Comparison of ENCODE assay signal across 29 mouse cellular contexts in genomic region chr5:116260356-116260755, GRCm38 (mm10). TPM values are rescaled to one million over a fixed set of nuclear protein-coding genes. Genes with fewer than 3 reads are reported as not detected.
A peak's percentile ranks its signal among the peaks of the same experiment; 100 is the strongest.
DNase-seq lines count a peak whose midpoint lies in the region; ATAC-seq and TF ChIP-seq lines count a peak whose summit lies in the region.
"Had no signal": no experiment of that assay in that cellular context is flagged by ENCODE, and none has a peak within 500 bp of the region (broad histone marks: within the 10 kb centered on the region; RNA-seq: fewer than 3 reads in every experiment).

No protein-coding gene starts in this region.

- TF ChIP-seq CTCF in hindbrain, postnatal 0 days (IDR thresholded peaks at IDR 0.05; ENCODE audit: low read depth), result no peak

- H3K4me3 ChIP-seq in hindbrain, embryonic 13.5 days, result no peak overlapping the region
- no peak overlapping the region for H3K4me3 ChIP-seq in hindbrain, embryonic 10.5 days
- no peak overlapping the region for H3K4me3 ChIP-seq in hindbrain, postnatal 0 days (ENCODE audit: low read length)
- H3K4me3 ChIP-seq in hindbrain, embryonic 11.5 days (ENCODE audit: low read depth, low read length), result no peak overlapping the region
- H3K4me3 ChIP-seq: embryonic facial prominence, embryonic 10.5 days; embryonic facial prominence, embryonic 13.5 days; erythroblast, embryonic 14.5 days; forebrain, embryonic 12.5 days; gastrocnemius, adult 2 months; heart, embryonic 12.5 days; heart, embryonic 15.5 days had no signal

- H3K36me3 ChIP-seq in hindbrain, embryonic 13.5 days, result no peaks in the 10 kb centered on the region
- no peaks in the 10 kb centered on the region for H3K36me3 ChIP-seq in hindbrain, embryonic 10.5 days
- H3K36me3 ChIP-seq in hindbrain, postnatal 0 days (ENCODE audit: insufficient read depth, low read length), result no peaks in the 10 kb centered on the region
- no peaks in the 10 kb centered on the region for H3K36me3 ChIP-seq in hindbrain, embryonic 11.5 days (ENCODE audit: control insufficient read depth, insufficient read depth, low read length)
- H3K36me3 ChIP-seq: embryonic facial prominence, embryonic 10.5 days; embryonic facial prominence, embryonic 13.5 days; forebrain, embryonic 12.5 days; heart, embryonic 12.5 days; heart, embryonic 15.5 days had no signal

- H3K27me3 ChIP-seq in hindbrain, embryonic 13.5 days, result no peaks in the 10 kb centered on the region
- H3K27me3 ChIP-seq in hindbrain, embryonic 10.5 days (ENCODE audit: insufficient read depth, poor library complexity, severe bottlenecking), result no peaks in the 10 kb centered on the region
- no peaks in the 10 kb centered on the region for H3K27me3 ChIP-seq in hindbrain, postnatal 0 days (ENCODE audit: insufficient read depth, low read length)
- H3K27me3 ChIP-seq in hindbrain, embryonic 11.5 days (ENCODE audit: control insufficient read depth, insufficient read depth, low read length), result no peaks in the 10 kb centered on the region
- H3K27me3 ChIP-seq: embryonic facial prominence, embryonic 13.5 days; heart, embryonic 12.5 days; heart, embryonic 15.5 days had no signal

- peak overlapping the region; percentile 35; the same call in 1 of the 2 replicates for H3K27ac ChIP-seq in hindbrain, embryonic 13.5 days
- no peak overlapping the region for H3K27ac ChIP-seq in hindbrain, embryonic 10.5 days
- H3K27ac ChIP-seq in hindbrain, postnatal 0 days, result peak overlapping the region; percentile 58
- H3K27ac ChIP-seq in hindbrain, embryonic 11.5 days (ENCODE audit: low read depth, low read length), result no peak overlapping the region
- H3K27ac ChIP-seq: embryonic facial prominence, embryonic 10.5 days; embryonic facial prominence, embryonic 13.5 days; forebrain, embryonic 12.5 days; gastrocnemius, adult 2 months; heart, embryonic 15.5 days had no signal

- ATAC-seq in hindbrain, embryonic 13.5 days (ENCODE audit: low FRiP score), result no peak
- ATAC-seq in hindbrain, postnatal 0 days, result peak; percentile 56
- ATAC-seq in hindbrain, embryonic 11.5 days (ENCODE audit: low FRiP score), result no peak
- ATAC-seq: CD4-positive, CD25-positive, alpha-beta regulatory T cell, adult 4 months; forebrain, embryonic 16.5 days; intestine, postnatal 0 days had no signal

- no peak overlapping the region for H3K9ac ChIP-seq in hindbrain, embryonic 13.5 days
- no peak overlapping the region for H3K9ac ChIP-seq in hindbrain, postnatal 0 days (replicated peaks; ENCODE audit: low read length)
- no peak overlapping the region for H3K9ac ChIP-seq in hindbrain, embryonic 11.5 days (ENCODE audit: low read depth, low read length)
- H3K9ac ChIP-seq: embryonic facial prominence, embryonic 13.5 days; forebrain, embryonic 12.5 days; heart, embryonic 12.5 days; heart, embryonic 15.5 days had no signal

- peaks cover 13% of the 10 kb centered on the region for H3K4me1 ChIP-seq in hindbrain, embryonic 13.5 days (replicated peaks)
- no peaks in the 10 kb centered on the region for H3K4me1 ChIP-seq in hindbrain, embryonic 10.5 days (replicated peaks)
- H3K4me1 ChIP-seq in hindbrain, postnatal 0 days (ENCODE audit: insufficient read depth, low read length), result peaks cover 10% of the 10 kb centered on the region; the same call in 1 of the 2 replicates
- H3K4me1 ChIP-seq in hindbrain, embryonic 11.5 days (replicated peaks; ENCODE audit: control insufficient read depth, insufficient read depth, low read length), result no peaks in the 10 kb centered on the region
- H3K4me1 ChIP-seq: embryonic facial prominence, embryonic 10.5 days; embryonic facial prominence, embryonic 13.5 days; heart, embryonic 12.5 days; heart, embryonic 15.5 days had no signal

- no peaks in the 10 kb centered on the region for H3K9me3 ChIP-seq in hindbrain, embryonic 13.5 days
- H3K9me3 ChIP-seq in hindbrain, embryonic 10.5 days, result no peaks in the 10 kb centered on the region
- H3K9me3 ChIP-seq in hindbrain, postnatal 0 days (ENCODE audit: low read length), result no peaks in the 10 kb centered on the region
- no peaks in the 10 kb centered on the region for H3K9me3 ChIP-seq in hindbrain, embryonic 11.5 days (ENCODE audit: control insufficient read depth, low read length)
- H3K9me3 ChIP-seq: forebrain, embryonic 12.5 days; heart, embryonic 15.5 days had no signal

- WGBS in hindbrain, embryonic 13.5 days, result 80% methylated on average over 5 of the region's 5 CpGs
- 93% methylated on average over 5 of the region's 5 CpGs for WGBS in hindbrain, embryonic 10.5 days
- 48% methylated on average over 5 of the region's 5 CpGs for WGBS in hindbrain, postnatal 0 days
- 90% methylated on average over 5 of the region's 5 CpGs for WGBS in hindbrain, embryonic 11.5 days

- DNase-seq in hindbrain, embryonic 10.5 days (ENCODE audit: low spot score), result no peak
- peak; percentile 46 for DNase-seq in hindbrain, postnatal 0 days (ENCODE audit: low spot score)
- DNase-seq in hindbrain, embryonic 11.5 days (ENCODE audit: low spot score), result no peak
- peak; percentile 46 for DNase-seq in retina, postnatal 1 day
- DNase-seq in retina, embryonic 14.5 days (ENCODE audit: low spot score), result no peak
- DNase-seq in gastrocnemius, adult 8-10 months (ENCODE audit: low spot score in 2 of 2), result no peak
- DNase-seq: adrenal gland, adult 2 months; adrenal gland, postnatal 14 days; cerebellum, adult 18-20 months; cerebellum, adult 9-11 months; cerebellum, postnatal 36 days; embryo, embryonic 11 days; gastrocnemius, adult 2 months; gastrocnemius, postnatal 25 days; heart, adult 18-20 months; heart, postnatal 10 days; heart, postnatal 36 days; kidney, adult 2 months had no signal

- no peak overlapping the region for H3K4me2 ChIP-seq in hindbrain, embryonic 13.5 days
- no peak overlapping the region for H3K4me2 ChIP-seq in hindbrain, postnatal 0 days (ENCODE audit: low read depth, low read length)
- H3K4me2 ChIP-seq in hindbrain, embryonic 11.5 days (replicated peaks; ENCODE audit: low read depth, low read length), result no peak overlapping the region
- H3K4me2 ChIP-seq: embryonic facial prominence, embryonic 13.5 days; forebrain, embryonic 12.5 days; heart, embryonic 12.5 days; heart, embryonic 15.5 days had no signal

RNA-seq across cellular contexts. Expression of gene Ccdc60, which starts 28.4 kb away (rescaled TPM):
- polyA plus RNA-seq in hindbrain, embryonic 13.5 days (2015; fragmentation: Nextera tagmentation; extraction: Ambion mirVana), result 2.4 and 2.6 TPM in 2 replicates
- 1.3 and 2.1 TPM in 2 replicates for polyA plus RNA-seq in hindbrain, embryonic 10.5 days (2016; fragmentation: Nextera tagmentation; extraction: Ambion mirVana)
- total RNA-seq in hindbrain, postnatal 0 days (2014; rRNA removed), result 0.73 and 0.79 TPM in 2 replicates
- 2.3 and 2.7 TPM in 2 replicates for polyA plus RNA-seq in hindbrain, postnatal 0 days (2015; fragmentation: Nextera tagmentation; extraction: Ambion mirVana)
- 2.0 and 2.2 TPM in 2 replicates for polyA plus RNA-seq in hindbrain, embryonic 11.5 days (2014; fragmentation: Nextera tagmentation; extraction: Ambion mirVana)
- not detected for total RNA-seq in gastrocnemius, adult 8-10 months (2022)
- total RNA-seq: adrenal gland, adult 2 months; adrenal gland, postnatal 14 days; gastrocnemius, adult 2 months; gastrocnemius, postnatal 25 days; heart, postnatal 10 days; heart, postnatal 36 days; MEL had no signal
- polyA plus RNA-seq: adrenal gland, adult 2 months; erythroblast, embryonic 14.5 days had no signal

Comparison
In these comparisons a context has a peak if more than half of its experiments do, and no peak if none do; other contexts are left out.
1. H3K27ac ChIP-seq: peak in hindbrain, embryonic 13.5 days (single experiment) and hindbrain, postnatal 0 days (single experiment); none in hindbrain, embryonic 10.5 days (single experiment) and hindbrain, embryonic 11.5 days (single experiment).
2. DNase-seq: peak in hindbrain, postnatal 0 days (single experiment) and retina, postnatal 1 day (single experiment); none in hindbrain, embryonic 10.5 days (single experiment), hindbrain, embryonic 11.5 days (single experiment), retina, embryonic 14.5 days (single experiment) and gastrocnemius, adult 8-10 months (0 of 2).